In genomic region chr7:126792721-126793443, GRCm38 (mm10) we compare ENCODE assay signal across 9 mouse cellular contexts. TPM values are rescaled to one million over a fixed set of nuclear protein-coding genes. Genes with fewer than 3 reads are reported as not detected.
DNase-seq lines count a peak whose midpoint lies in the region; ATAC-seq and TF ChIP-seq lines count a peak whose summit lies in the region.
"Had no signal": no experiment of that assay in that cellular context is flagged by ENCODE, and none has a peak within 500 bp of the region (broad histone marks: within the 10 kb centered on the region; RNA-seq: fewer than 3 reads in every experiment).

No protein-coding gene starts in this region.

- H3K9me3 ChIP-seq in heart, embryonic 15.5 days (replicated peaks): no peaks in the 10 kb centered on the region
- no peaks in the 10 kb centered on the region for H3K9me3 ChIP-seq in G1E (replicated peaks)
- H3K9me3 ChIP-seq in forebrain, postnatal 0 days (ENCODE audit: low read length): no peaks in the 10 kb centered on the region
- no peaks in the 10 kb centered on the region for H3K9me3 ChIP-seq in liver, postnatal 0 days (ENCODE audit: low read length)

- no peak for TF ChIP-seq CTCF in G1E (IDR thresholded peaks at IDR 0.05; ENCODE audit: low read depth, low read length)
- TF ChIP-seq CTCF in forebrain, postnatal 0 days (IDR thresholded peaks at IDR 0.05; ENCODE audit: low read depth): no peak
- TF ChIP-seq CTCF in liver, postnatal 0 days (IDR thresholded peaks at IDR 0.05; ENCODE audit: low read depth): no peak

- H3K4me3 ChIP-seq in heart, embryonic 15.5 days: peak overlapping the region; percentile 68
- peak overlapping the region; percentile 88 for H3K4me3 ChIP-seq in G1E (ENCODE audit: low read depth, low read length)
- H3K4me3 ChIP-seq in forebrain, postnatal 0 days (ENCODE audit: low read depth, low read length): peak overlapping the region; percentile 91
- H3K4me3 ChIP-seq in liver, postnatal 0 days (ENCODE audit: low read depth, low read length): peak overlapping the region; percentile 86

- H3K9ac ChIP-seq in heart, embryonic 15.5 days: peak overlapping the region; percentile 29
- peak overlapping the region; percentile 90 for H3K9ac ChIP-seq in forebrain, postnatal 0 days
- peak overlapping the region; percentile 92 for H3K9ac ChIP-seq in liver, postnatal 0 days (replicated peaks)

- intact Hi-C loops in heart, postnatal 36 days (cut with DNase I): loop anchor here (1.0 to 5.0 kb wide), 2 partner anchors 13 to 96 kb away; partner anchors contain the start of genes Bola2 and Slx1b

- no peak; the same call in 1 of the 2 replicates for TF ChIP-seq EP300 in liver, postnatal 0 days (IDR thresholded peaks at IDR 0.05; ENCODE audit: low read depth)

- DNase-seq in heart, postnatal 36 days: no peak
- no peak for DNase-seq in G1E (ENCODE audit: low spot score)
- DNase-seq in forebrain, postnatal 0 days: no peak
- no peak for DNase-seq in liver, postnatal 0 days
- no peak for DNase-seq in adrenal gland, postnatal 4 days (ENCODE audit: low spot score in 2 of 2)
- no peak for DNase-seq in cerebellum, adult 11-12 months
- no peak for DNase-seq in urinary bladder, adult 2 months (ENCODE audit: low spot score)

- peak overlapping the region; percentile 97 for H3K27ac ChIP-seq in heart, embryonic 15.5 days
- peak overlapping the region; percentile 92 for H3K27ac ChIP-seq in forebrain, postnatal 0 days (ENCODE audit: low read depth, low read length)
- H3K27ac ChIP-seq in liver, postnatal 0 days (ENCODE audit: low read depth): peak overlapping the region; percentile 96

- peaks cover 49% of the 10 kb centered on the region for H3K36me3 ChIP-seq in heart, embryonic 15.5 days
- H3K36me3 ChIP-seq in G1E (replicated peaks): peaks cover 80% of the 10 kb centered on the region
- peaks cover 54% of the 10 kb centered on the region for H3K36me3 ChIP-seq in forebrain, postnatal 0 days (ENCODE audit: insufficient read depth)
- peaks cover 57% of the 10 kb centered on the region for H3K36me3 ChIP-seq in liver, postnatal 0 days (replicated peaks; ENCODE audit: insufficient read depth, low read length)

- peak overlapping the region; percentile 80 for H3K4me2 ChIP-seq in heart, embryonic 15.5 days
- peak overlapping the region; percentile 86 for H3K4me2 ChIP-seq in forebrain, postnatal 0 days (ENCODE audit: low read depth)
- H3K4me2 ChIP-seq in liver, postnatal 0 days (ENCODE audit: low read depth, low read length): peak overlapping the region; percentile 69

- WGBS in heart, embryonic 15.5 days: 18% methylated on average over 11 of the region's 11 CpGs
- 31% methylated on average over 11 of the region's 11 CpGs for WGBS in forebrain, postnatal 0 days
- 22% methylated on average over 11 of the region's 11 CpGs for WGBS in liver, postnatal 0 days (ENCODE audit: insufficient replicate concordance)

- no peaks in the 10 kb centered on the region for H3K27me3 ChIP-seq in heart, embryonic 15.5 days
- H3K27me3 ChIP-seq in G1E (ENCODE audit: insufficient read depth, low read length): no peaks in the 10 kb centered on the region
- no peaks in the 10 kb centered on the region for H3K27me3 ChIP-seq in forebrain, postnatal 0 days (ENCODE audit: insufficient read depth, low read length)
- H3K27me3 ChIP-seq in liver, postnatal 0 days (ENCODE audit: insufficient read depth, low read length): no peaks in the 10 kb centered on the region

- no peak for ATAC-seq in heart, embryonic 15.5 days (replicated peaks; ENCODE audit: insufficient number of reproducible peaks, insufficient read depth, low FRiP score, low read depth)
- ATAC-seq in G1E (ENCODE audit: extremely low read depth, insufficient number of reproducible peaks, low FRiP score, poor library complexity, severe bottlenecking): no peak
- ATAC-seq in forebrain, postnatal 0 days: peak; percentile 10
- ATAC-seq in liver, postnatal 0 days: peak; percentile 1

- peaks cover 55% of the 10 kb centered on the region for H3K4me1 ChIP-seq in heart, embryonic 15.5 days (replicated peaks)
- H3K4me1 ChIP-seq in G1E (ENCODE audit: insufficient read depth, low read depth, low read length): peaks cover 78% of the 10 kb centered on the region
- peaks cover 7% of the 10 kb centered on the region for H3K4me1 ChIP-seq in forebrain, postnatal 0 days (ENCODE audit: insufficient read depth)
- peaks cover 26% of the 10 kb centered on the region for H3K4me1 ChIP-seq in liver, postnatal 0 days (ENCODE audit: insufficient read depth)

RNA-seq across cellular contexts. Expression of gene Ppp4c, which starts 0.6 kb away (rescaled TPM):
- polyA plus RNA-seq in heart, embryonic 15.5 days (2015; fragmentation: Nextera tagmentation; extraction: Ambion mirVana): 120 and 149 TPM in 2 replicates
- total RNA-seq in heart, postnatal 36 days (2021): 10 to 100 TPM; 36.1 to 36.5 TPM
- total RNA-seq in G1E (2014; fragmentation: Nextera tagmentation): 126 and 176 TPM in 2 replicates
- 186 and 199 TPM in 2 replicates for total RNA-seq in G1E (2017)
- 169 and 192 TPM in 2 replicates for polyA plus RNA-seq in G1E (2012)
- total RNA-seq in forebrain, postnatal 0 days (2014; rRNA removed): 114 and 119 TPM in 2 replicates
- 161 and 172 TPM in 2 replicates for polyA plus RNA-seq in forebrain, postnatal 0 days (2015; fragmentation: Nextera tagmentation; extraction: Ambion mirVana)
- polyA plus RNA-seq in liver, postnatal 0 days (2015; fragmentation: Nextera tagmentation; extraction: Ambion mirVana): 69.9 and 72.1 TPM in 2 replicates
- 100 to 1,000 TPM; 134 to 142 TPM for total RNA-seq in adrenal gland, postnatal 4 days (2021)
- 106 and 121 TPM in 2 replicates for polyA plus RNA-seq in urinary bladder, adult 2 months (2012; rRNA removed)

RNA-seq across cellular contexts. Expression of gene Fam57b, which starts 4.6 kb away (rescaled TPM):
- polyA plus RNA-seq in heart, embryonic 15.5 days (2015; fragmentation: Nextera tagmentation; extraction: Ambion mirVana): 0.69 and 1.3 TPM in 2 replicates
- total RNA-seq in heart, postnatal 36 days (2021): 1 to 10 TPM; 8.2 to 9.7 TPM
- not detected in 2 replicates for total RNA-seq in G1E (2014; fragmentation: Nextera tagmentation)
- total RNA-seq in G1E (2017): 0.05 TPM in 1 of 2 replicates, not detected in the other
- 0.02 and 0.06 TPM in 2 replicates for polyA plus RNA-seq in G1E (2012)
- total RNA-seq in forebrain, postnatal 0 days (2014; rRNA removed): 33.2 and 34.4 TPM in 2 replicates
- polyA plus RNA-seq in forebrain, postnatal 0 days (2015; fragmentation: Nextera tagmentation; extraction: Ambion mirVana): 39.0 and 42.6 TPM in 2 replicates
- polyA plus RNA-seq in liver, postnatal 0 days (2015; fragmentation: Nextera tagmentation; extraction: Ambion mirVana): 0.06 and 0.09 TPM in 2 replicates
- 10 to 100 TPM; 16.7 to 18.0 TPM for total RNA-seq in adrenal gland, postnatal 4 days (2021)
- polyA plus RNA-seq in urinary bladder, adult 2 months (2012; rRNA removed): 2.4 and 2.9 TPM in 2 replicates
- total RNA-seq: neutrophil, adult 5-6 weeks had no signal

RNA-seq across cellular contexts. Expression of gene Tbx6, which starts 11.6 kb away (rescaled TPM):
- polyA plus RNA-seq in heart, embryonic 15.5 days (2015; fragmentation: Nextera tagmentation; extraction: Ambion mirVana): 0.34 and 0.41 TPM in 2 replicates
- total RNA-seq in heart, postnatal 36 days (2021): under 1 TPM; 0.24 to 0.44 TPM
- total RNA-seq in G1E (2014; fragmentation: Nextera tagmentation) (2.5 and 8.4 TPM in 2 replicates), G1E (2017) (0.11 and 0.29 TPM in 2 replicates)
- polyA plus RNA-seq in G1E (2012): 0.85 and 1.1 TPM in 2 replicates
- total RNA-seq in forebrain, postnatal 0 days (2014; rRNA removed): 0.31 and 0.38 TPM in 2 replicates
- polyA plus RNA-seq in forebrain, postnatal 0 days (2015; fragmentation: Nextera tagmentation; extraction: Ambion mirVana): 0.10 and 0.11 TPM in 2 replicates
- polyA plus RNA-seq in liver, postnatal 0 days (2015; fragmentation: Nextera tagmentation; extraction: Ambion mirVana): 0.14 and 0.29 TPM in 2 replicates
- under 1 TPM; 0.65 to 0.90 TPM for total RNA-seq in adrenal gland, postnatal 4 days (2021)
- 1.3 and 1.4 TPM in 2 replicates for polyA plus RNA-seq in urinary bladder, adult 2 months (2012; rRNA removed)

RNA-seq across cellular contexts. Expression of gene Ypel3, which starts 16.1 kb away (rescaled TPM):
- polyA plus RNA-seq in heart, embryonic 15.5 days (2015; fragmentation: Nextera tagmentation; extraction: Ambion mirVana): 78.1 and 90.5 TPM in 2 replicates
- total RNA-seq in heart, postnatal 36 days (2021): 100 to 1,000 TPM in 1 of 2 experiments, 10 to 100 TPM in 1; 91.4 to 110 TPM
- total RNA-seq in G1E (2014; fragmentation: Nextera tagmentation): 41.6 and 86.7 TPM in 2 replicates
- total RNA-seq in G1E (2017): 20.2 and 23.1 TPM in 2 replicates
- polyA plus RNA-seq in G1E (2012): 78.1 and 78.3 TPM in 2 replicates
- 162 and 237 TPM in 2 replicates for total RNA-seq in forebrain, postnatal 0 days (2014; rRNA removed)
- polyA plus RNA-seq in forebrain, postnatal 0 days (2015; fragmentation: Nextera tagmentation; extraction: Ambion mirVana): 223 and 250 TPM in 2 replicates
- polyA plus RNA-seq in liver, postnatal 0 days (2015; fragmentation: Nextera tagmentation; extraction: Ambion mirVana): 65.0 and 74.7 TPM in 2 replicates
- total RNA-seq in adrenal gland, postnatal 4 days (2021): 100 to 1,000 TPM; 112 to 122 TPM
- 188 and 213 TPM in 2 replicates for polyA plus RNA-seq in urinary bladder, adult 2 months (2012; rRNA removed)

RNA-seq across cellular contexts. Expression of gene Gdpd3, which starts 26.7 kb away (rescaled TPM):
- polyA plus RNA-seq in heart, embryonic 15.5 days (2015; fragmentation: Nextera tagmentation; extraction: Ambion mirVana): 1.2 and 1.3 TPM in 2 replicates
- total RNA-seq in heart, postnatal 36 days (2021): 1 to 10 TPM; 1.6 TPM
- 28.9 and 29.9 TPM in 2 replicates for total RNA-seq in G1E (2014; fragmentation: Nextera tagmentation)
- total RNA-seq in G1E (2017): 15.4 and 17.9 TPM in 2 replicates
- polyA plus RNA-seq in G1E (2012): 4.9 and 6.1 TPM in 2 replicates
- 1.2 and 2.5 TPM in 2 replicates for total RNA-seq in forebrain, postnatal 0 days (2014; rRNA removed)
- 0.93 and 0.97 TPM in 2 replicates for polyA plus RNA-seq in forebrain, postnatal 0 days (2015; fragmentation: Nextera tagmentation; extraction: Ambion mirVana)
- 0.77 and 1.6 TPM in 2 replicates for polyA plus RNA-seq in liver, postnatal 0 days (2015; fragmentation: Nextera tagmentation; extraction: Ambion mirVana)
- 1 to 10 TPM; 9.3 to 9.5 TPM for total RNA-seq in adrenal gland, postnatal 4 days (2021)
- 15.7 and 28.5 TPM in 2 replicates for polyA plus RNA-seq in urinary bladder, adult 2 months (2012; rRNA removed)

Comparison
In these comparisons a context has a peak if more than half of its experiments do, and no peak if none do; other contexts are left out.
1. ATAC-seq: peak in forebrain, postnatal 0 days (single experiment) and liver, postnatal 0 days (single experiment); none in heart, embryonic 15.5 days (single experiment) and G1E (single experiment).
2. H3K9ac ChIP-seq: peak in every context shown above with its lines; median percentile 92 in liver, postnatal 0 days; 90 in forebrain, postnatal 0 days; 29 in heart, embryonic 15.5 days.
3. RNA of gene Fam57b, which starts 4.6 kb away (polyA plus RNA-seq): 39.0 to 42.6 TPM in forebrain, postnatal 0 days; 2.4 to 2.9 TPM in urinary bladder, adult 2 months, 0.69 to 1.3 TPM in heart, embryonic 15.5 days, 0.06 to 0.09 TPM in liver, postnatal 0 days and 0.02 to 0.06 TPM in G1E; every median in the first group is over 10 times any median in the second.
4. Peak in every context shown above with its lines, with median percentiles within 50 percentile points of each other: H3K27ac ChIP-seq, H3K4me2 ChIP-seq and H3K4me3 ChIP-seq.